Mouse (Mus musculus): ENCODE results near the gene Trmt44. TPM values are rescaled to one million over a fixed set of nuclear protein-coding genes. Genes with fewer than 3 reads are reported as not detected.

Trmt44 gene
- polyA plus RNA-seq, 1 experiment, result 1.2 TPM

DNA sequence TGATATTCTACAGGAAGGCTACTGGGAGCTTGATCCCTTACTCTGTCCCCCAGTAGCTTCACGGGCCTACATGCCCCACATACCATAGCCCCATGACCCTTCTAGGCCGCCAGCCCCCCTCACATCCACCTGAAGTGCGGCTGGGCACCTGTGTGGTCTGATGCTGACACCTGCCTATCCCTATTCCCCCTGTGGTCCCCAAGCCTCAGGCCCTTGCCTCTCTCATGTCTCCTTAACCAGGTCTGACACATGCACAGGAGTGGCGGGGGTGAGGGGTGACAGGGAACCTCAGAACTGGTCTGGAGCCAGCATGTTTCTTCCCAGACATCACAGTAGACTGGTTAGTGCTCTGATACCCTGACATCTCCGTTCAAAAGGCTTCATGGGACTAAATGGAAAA lies 33.7 kb upstream of the Trmt44 start:
- TF ChIP-seq FLI1 (IDR thresholded peaks at IDR 0.05; ENCODE audit: low read length) (no peak), GATA1 (IDR thresholded peaks at IDR 0.05; ENCODE audit: borderline replicate concordance, low read length) (no peak)
- Histone ChIP-seq H3K4me3 (replicated peaks) (no peak overlapping the region), H3K4me1 (peaks cover 37% of the 10 kb centered on the region), H3K9me3 (no peaks in the 10 kb centered on the region), H3K36me3 (replicated peaks; ENCODE audit: low read length) (peaks cover 92% of the 10 kb centered on the region), H3K27me3 (replicated peaks) (peaks cover 10% of the 10 kb centered on the region)

DNA sequence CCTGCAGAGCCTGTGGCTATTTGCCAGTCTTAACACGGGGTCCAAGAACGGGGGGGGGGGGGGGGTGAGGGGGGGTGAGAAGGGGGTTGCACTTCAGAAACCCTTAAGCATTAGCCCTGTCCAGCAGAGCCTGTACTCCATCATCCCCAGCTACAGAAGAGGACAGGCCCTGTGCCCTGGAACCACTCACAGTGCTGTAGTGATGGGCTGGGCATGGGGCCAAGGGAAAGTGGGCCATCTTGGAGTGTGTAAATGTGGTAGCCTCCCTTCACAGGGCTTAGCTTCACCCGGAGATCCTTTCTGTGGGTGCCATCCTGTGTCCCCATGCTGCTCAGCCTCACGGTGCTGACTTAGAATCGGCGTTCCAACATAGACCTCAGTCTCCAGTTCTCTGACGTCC lies 32.9 kb upstream of the Trmt44 start:
- H3K36me3 ChIP-seq (replicated peaks; ENCODE audit: low read length), result peaks cover 97% of the 10 kb centered on the region
- H3K27me3 ChIP-seq (replicated peaks), result peaks cover 8% of the 10 kb centered on the region
- TF ChIP-seq GATA1 (IDR thresholded peaks at IDR 0.05; ENCODE audit: borderline replicate concordance, low read length), result no peak
- no peak for TF ChIP-seq FLI1 (IDR thresholded peaks at IDR 0.05; ENCODE audit: low read length)
- H3K9me3 ChIP-seq, result no peaks in the 10 kb centered on the region
- H3K4me3 ChIP-seq (replicated peaks), result no peak overlapping the region
- peaks cover 37% of the 10 kb centered on the region for H3K4me1 ChIP-seq

DNA sequence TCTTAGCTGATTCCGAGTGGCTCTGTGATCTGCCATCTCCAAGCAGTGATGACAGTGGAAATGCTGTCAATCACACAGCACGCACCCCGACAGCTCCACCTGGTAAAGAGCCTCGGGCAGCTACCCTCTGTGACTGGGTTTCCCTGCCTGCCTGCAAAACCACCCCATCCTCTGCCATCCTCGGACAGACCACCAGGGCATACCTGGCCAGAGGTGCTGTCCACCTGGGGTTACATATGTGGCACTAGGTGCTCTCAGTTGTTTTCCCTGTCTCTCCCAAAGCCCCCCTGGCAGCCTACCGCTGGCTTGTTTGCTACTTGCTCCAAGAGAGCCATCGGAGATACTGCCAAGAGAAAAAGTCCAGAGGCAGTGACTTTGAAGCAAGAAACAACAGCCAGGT lies 31.9 kb upstream of the Trmt44 start:
- H3K27me3 ChIP-seq (replicated peaks), result peaks cover 8% of the 10 kb centered on the region

DNA sequence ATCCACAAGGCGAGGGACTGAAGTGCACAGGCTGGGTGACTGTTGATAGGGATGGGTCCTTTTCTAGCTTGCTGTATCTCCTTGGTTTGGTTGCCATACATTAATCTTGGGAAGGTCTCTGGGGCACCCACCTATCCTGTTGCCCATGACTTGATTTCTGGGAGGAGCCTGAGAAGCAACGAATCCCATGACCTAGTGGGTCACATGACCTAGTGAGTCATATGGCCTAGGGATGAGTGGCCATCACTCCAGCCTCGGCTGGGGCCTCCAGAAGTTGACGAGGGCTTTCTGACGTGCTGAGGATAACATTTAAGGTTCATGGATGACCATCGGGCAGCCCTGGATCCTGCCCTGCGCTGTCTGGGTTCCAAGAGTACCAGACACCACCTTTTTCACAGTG lies 30.5 kb upstream of the Trmt44 start:
- Histone ChIP-seq H3K4me1 (peaks cover 37% of the 10 kb centered on the region), H3K27me3 (replicated peaks) (peaks cover 3% of the 10 kb centered on the region), H3K9me3 (no peaks in the 10 kb centered on the region), H3K4me3 (replicated peaks) (no peak overlapping the region), H3K36me3 (replicated peaks; ENCODE audit: low read length) (peaks cover 96% of the 10 kb centered on the region)
- TF ChIP-seq FLI1 (IDR thresholded peaks at IDR 0.05; ENCODE audit: low read length) (no peak), GATA1 (IDR thresholded peaks at IDR 0.05; ENCODE audit: borderline replicate concordance, low read length) (no peak)

More for the DNA sequence above, 31.9 kb upstream of the Trmt44 start:
- no peak overlapping the region for H3K4me3 ChIP-seq (replicated peaks)
- TF ChIP-seq FLI1 (IDR thresholded peaks at IDR 0.05; ENCODE audit: low read length) (no peak), GATA1 (IDR thresholded peaks at IDR 0.05; ENCODE audit: borderline replicate concordance, low read length) (no peak)
- no peaks in the 10 kb centered on the region for H3K9me3 ChIP-seq
- H3K36me3 ChIP-seq (replicated peaks; ENCODE audit: low read length), result peaks cover 97% of the 10 kb centered on the region
- H3K4me1 ChIP-seq, result peaks cover 37% of the 10 kb centered on the region

DNA sequence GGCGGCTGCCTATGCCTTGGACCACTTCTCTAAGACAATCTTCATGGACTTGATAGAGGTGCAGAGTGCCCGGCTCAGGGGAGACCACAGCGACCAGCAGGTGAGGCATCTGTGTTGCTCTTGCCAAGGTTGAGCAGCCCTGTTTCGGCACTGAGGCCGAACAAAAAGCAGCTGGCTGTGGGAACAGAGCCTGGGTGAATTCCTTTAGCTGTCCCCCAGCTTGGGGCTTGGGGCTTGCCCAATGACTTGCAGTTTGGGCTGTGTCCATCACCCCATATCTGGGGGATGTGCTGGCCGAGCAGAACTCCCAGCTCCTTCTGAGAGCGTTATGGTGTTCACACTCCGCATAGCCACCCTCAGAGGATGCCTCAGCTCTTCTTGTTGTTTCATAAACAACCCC lies 26.7 kb upstream of the Trmt44 start:
- Histone ChIP-seq H3K27me3 (replicated peaks) (no peaks in the 10 kb centered on the region), H3K36me3 (replicated peaks; ENCODE audit: low read length) (peaks cover 97% of the 10 kb centered on the region), H3K4me1 (peaks cover 24% of the 10 kb centered on the region), H3K9me3 (peaks cover 14% of the 10 kb centered on the region), H3K4me3 (replicated peaks) (no peak overlapping the region)
- TF ChIP-seq FLI1 (IDR thresholded peaks at IDR 0.05; ENCODE audit: low read length), result no peak
- TF ChIP-seq GATA1 (IDR thresholded peaks at IDR 0.05; ENCODE audit: borderline replicate concordance, low read length), result no peak

DNA sequence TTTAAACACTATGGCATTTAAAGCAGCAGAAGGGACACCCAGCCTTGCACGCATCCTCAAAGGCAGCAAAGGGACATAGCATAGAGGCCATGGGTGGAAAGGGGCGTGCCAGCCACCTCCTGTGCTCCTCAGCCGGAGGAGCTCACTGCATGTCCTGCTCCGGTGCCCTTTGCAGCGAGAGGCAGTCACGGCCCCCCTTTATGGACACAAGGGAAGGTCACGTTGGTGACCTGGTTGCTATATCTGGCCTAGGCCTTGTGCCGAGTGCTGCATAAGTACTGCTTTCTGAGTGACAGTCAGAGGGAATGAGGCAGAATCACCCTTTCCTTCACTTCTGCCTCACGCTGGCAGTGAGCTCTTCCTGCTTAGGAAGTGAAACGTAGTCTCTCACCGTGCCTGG lies 25.4 kb upstream of the Trmt44 start:
- peaks cover 11% of the 10 kb centered on the region for H3K4me1 ChIP-seq
- H3K9me3 ChIP-seq, result peaks cover 14% of the 10 kb centered on the region
- peaks cover 97% of the 10 kb centered on the region for H3K36me3 ChIP-seq (replicated peaks; ENCODE audit: low read length)
- no peak overlapping the region for H3K4me3 ChIP-seq (replicated peaks)
- H3K27me3 ChIP-seq (replicated peaks), result no peaks in the 10 kb centered on the region
- no peak for TF ChIP-seq GATA1 (IDR thresholded peaks at IDR 0.05; ENCODE audit: borderline replicate concordance, low read length)
- no peak for TF ChIP-seq FLI1 (IDR thresholded peaks at IDR 0.05; ENCODE audit: low read length)

DNA sequence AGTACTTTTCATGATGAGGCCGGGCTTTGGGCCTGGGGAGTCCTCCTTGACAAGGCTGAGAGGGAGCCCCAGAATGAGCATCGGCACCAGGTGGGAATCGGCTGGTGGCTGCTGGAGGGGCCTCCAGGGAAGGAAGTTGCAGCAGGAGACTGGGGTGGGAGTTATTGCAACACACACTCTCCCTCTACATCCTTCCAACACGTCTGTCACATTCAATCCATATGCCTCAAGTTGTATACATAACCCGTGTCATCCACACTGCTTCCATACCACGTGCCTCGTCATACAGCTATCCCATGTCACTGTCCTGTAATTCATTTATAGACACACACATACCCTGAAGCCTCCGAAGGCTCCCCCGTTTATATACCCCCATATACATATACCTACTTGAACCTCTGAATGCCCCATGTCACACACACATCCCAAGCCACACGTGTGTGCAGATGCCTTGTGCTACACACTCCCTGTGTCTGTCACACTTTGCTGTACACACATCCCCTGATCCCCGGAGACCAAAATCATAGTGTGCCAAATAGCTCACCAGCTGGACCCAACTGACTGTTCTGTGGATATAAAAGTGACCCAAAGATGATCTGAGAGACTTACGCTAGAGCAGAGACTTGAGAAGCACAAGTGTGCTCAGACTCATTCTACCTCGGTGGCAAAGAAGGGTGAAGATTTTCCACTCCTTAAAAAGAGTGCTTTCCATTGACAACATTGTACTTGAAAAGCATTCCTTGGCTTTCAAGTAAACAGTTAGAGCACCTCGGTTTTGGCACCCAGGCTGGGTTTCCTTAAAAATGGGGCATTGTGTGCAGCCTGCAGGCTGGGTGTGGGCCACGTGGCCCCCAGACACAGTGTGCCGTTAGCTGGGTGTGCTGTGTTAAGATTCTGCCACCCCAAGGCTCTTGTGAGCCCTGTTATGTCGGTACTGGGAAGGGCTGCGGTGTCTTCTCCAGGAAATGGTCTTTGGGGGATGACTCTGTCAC lies 21.6 kb upstream of the Trmt44 start:
- Histone ChIP-seq H3K9me3 (peaks cover 20% of the 10 kb centered on the region), H3K4me3 (replicated peaks) (no peak overlapping the region), H3K27me3 (replicated peaks) (no peaks in the 10 kb centered on the region), H3K36me3 (replicated peaks; ENCODE audit: low read length) (peaks cover 97% of the 10 kb centered on the region), H3K4me1 (peaks cover 4% of the 10 kb centered on the region; the same call in 1 of the 2 replicates)
- TF ChIP-seq GATA1 (IDR thresholded peaks at IDR 0.05; ENCODE audit: borderline replicate concordance, low read length) (no peak), FLI1 (IDR thresholded peaks at IDR 0.05; ENCODE audit: low read length) (no peak)

DNA sequence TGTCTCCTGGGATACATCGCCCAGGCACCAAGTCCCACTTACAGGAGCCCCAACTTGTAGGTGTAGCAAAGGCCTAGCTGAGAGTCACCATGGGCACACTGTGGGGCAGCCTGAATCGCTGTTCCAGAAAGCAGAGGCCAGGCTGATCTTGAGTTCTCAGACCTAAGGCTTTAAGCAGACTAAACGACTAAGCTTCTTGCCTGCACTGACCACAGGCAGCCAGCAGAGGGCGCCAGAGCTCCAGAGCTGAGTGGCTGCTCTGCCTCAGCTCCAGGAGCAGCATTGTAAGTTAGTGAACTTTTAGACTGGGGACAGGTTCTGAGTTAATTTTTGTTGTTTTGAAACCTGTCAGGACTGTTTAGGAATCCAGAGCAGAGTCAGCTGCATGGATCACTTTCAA lies 20.8 kb upstream of the Trmt44 start:
- peaks cover 4% of the 10 kb centered on the region; the same call in 1 of the 2 replicates for H3K4me1 ChIP-seq
- H3K9me3 ChIP-seq, result peaks cover 25% of the 10 kb centered on the region
- H3K27me3 ChIP-seq (replicated peaks), result no peaks in the 10 kb centered on the region
- H3K4me3 ChIP-seq (replicated peaks), result no peak overlapping the region
- peaks cover 98% of the 10 kb centered on the region for H3K36me3 ChIP-seq (replicated peaks; ENCODE audit: low read length)
- TF ChIP-seq GATA1 (IDR thresholded peaks at IDR 0.05; ENCODE audit: borderline replicate concordance, low read length), result no peak
- TF ChIP-seq FLI1 (IDR thresholded peaks at IDR 0.05; ENCODE audit: low read length), result no peak

DNA sequence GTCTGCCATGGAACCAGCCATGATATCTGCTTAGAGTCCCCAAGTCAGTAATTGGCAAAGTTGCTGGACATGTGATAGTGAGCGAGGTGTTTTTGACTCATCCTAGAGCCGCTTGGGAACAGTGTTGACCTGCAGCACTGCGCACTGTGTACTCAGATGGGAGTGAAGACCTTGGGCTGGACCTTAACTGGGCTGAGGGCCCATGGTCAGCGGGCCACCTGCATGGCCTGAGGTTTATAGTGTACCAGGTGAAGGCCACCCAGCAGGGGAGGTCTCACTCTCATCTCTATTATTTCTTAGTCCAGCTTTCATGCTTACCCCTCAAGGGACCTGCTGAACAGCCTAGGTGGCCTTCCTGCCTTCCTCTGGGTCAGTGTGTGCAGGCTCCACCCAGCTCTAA lies 19.9 kb upstream of the Trmt44 start:
- peaks cover 98% of the 10 kb centered on the region for H3K36me3 ChIP-seq (replicated peaks; ENCODE audit: low read length)
- H3K27me3 ChIP-seq (replicated peaks), result no peaks in the 10 kb centered on the region
- H3K4me1 ChIP-seq, result no peaks in the 10 kb centered on the region
- H3K9me3 ChIP-seq, result peaks cover 28% of the 10 kb centered on the region
- TF ChIP-seq FLI1 (IDR thresholded peaks at IDR 0.05; ENCODE audit: low read length), result no peak
- TF ChIP-seq GATA1 (IDR thresholded peaks at IDR 0.05; ENCODE audit: borderline replicate concordance, low read length), result no peak
- no peak overlapping the region for H3K4me3 ChIP-seq (replicated peaks)

DNA sequence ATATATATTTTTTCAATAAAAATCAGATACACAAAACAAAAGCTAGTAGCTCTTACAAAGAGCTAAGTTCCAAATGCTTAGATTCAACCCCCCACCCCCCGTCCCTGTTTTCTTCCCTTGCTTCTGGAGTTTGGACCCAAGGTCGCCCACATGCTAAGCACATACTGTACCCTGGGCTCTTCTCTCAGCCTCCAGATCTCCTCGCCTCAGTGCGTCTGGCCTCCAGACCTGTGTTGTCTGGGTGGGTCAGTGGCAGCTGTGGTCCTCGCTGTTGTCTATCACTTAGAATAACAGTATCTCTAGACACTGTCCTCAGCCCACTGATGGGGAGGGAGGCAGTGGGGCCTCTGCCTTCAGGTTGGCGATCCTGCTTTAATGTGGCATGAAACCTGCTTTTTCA lies 18.4 kb upstream of the Trmt44 start:
- H3K4me3 ChIP-seq (replicated peaks), result no peak overlapping the region
- no peak for TF ChIP-seq GATA1 (IDR thresholded peaks at IDR 0.05; ENCODE audit: borderline replicate concordance, low read length)
- no peak for TF ChIP-seq FLI1 (IDR thresholded peaks at IDR 0.05; ENCODE audit: low read length)
- H3K4me1 ChIP-seq, result no peaks in the 10 kb centered on the region
- H3K9me3 ChIP-seq, result peaks cover 20% of the 10 kb centered on the region
- no peaks in the 10 kb centered on the region for H3K27me3 ChIP-seq (replicated peaks)
- H3K36me3 ChIP-seq (replicated peaks; ENCODE audit: low read length), result peaks cover 98% of the 10 kb centered on the region

All from megakaryocyte, embryonic 14.5 days (primary cell).